Mouse (Mus musculus): ENCODE measurements around the gene Mafb. TPM values are rescaled to one million over a fixed set of nuclear protein-coding genes. Genes with fewer than 3 reads are reported as not detected.

Gene Mafb
- polyA plus RNA-seq, 1 experiment from 2014 or later, result 3.4 TPM

DNA sequence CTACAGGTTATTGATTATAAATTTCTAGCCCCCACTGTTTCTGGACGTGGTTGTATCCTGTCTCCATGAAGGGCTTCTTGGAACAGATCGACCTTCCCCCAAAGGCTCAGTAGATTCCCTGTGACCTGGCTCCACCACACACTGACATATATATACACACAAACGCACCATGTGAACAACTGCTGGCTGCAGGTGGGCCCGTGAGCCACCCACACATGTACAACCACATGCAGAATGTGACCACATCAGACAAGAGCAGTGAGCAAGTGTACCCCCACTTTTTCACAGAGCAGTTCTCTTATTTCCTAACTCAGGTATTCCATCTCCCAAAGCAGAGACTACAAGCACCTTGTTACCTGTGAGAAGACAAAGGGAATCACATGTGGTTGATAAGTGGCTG lies 39.1 kb downstream of the Mafb start:
- ATAC-seq (ENCODE audit: insufficient read depth) (no peak), DNase-seq (no peak)
- TF ChIP-seq CTCF (IDR thresholded peaks at IDR 0.05; ENCODE audit: low read depth), result no peak
- H3K27me3 ChIP-seq (ENCODE audit: insufficient read depth, low read length), result no peaks in the 10 kb centered on the region
- no peak overlapping the region for H3K9ac ChIP-seq
- no peak overlapping the region for H3K27ac ChIP-seq (ENCODE audit: low read depth)
- no peak overlapping the region for H3K4me3 ChIP-seq (ENCODE audit: low read depth, low read length)
- peaks cover 14% of the 10 kb centered on the region for H3K4me1 ChIP-seq (ENCODE audit: insufficient read depth)
- 72% methylated on average over 4 of the region's 4 CpGs for WGBS
- no peaks in the 10 kb centered on the region for H3K9me3 ChIP-seq (ENCODE audit: low read depth, low read length)
- H3K36me3 ChIP-seq (ENCODE audit: insufficient read depth), result no peaks in the 10 kb centered on the region
- H3K4me2 ChIP-seq, result no peak overlapping the region

DNA sequence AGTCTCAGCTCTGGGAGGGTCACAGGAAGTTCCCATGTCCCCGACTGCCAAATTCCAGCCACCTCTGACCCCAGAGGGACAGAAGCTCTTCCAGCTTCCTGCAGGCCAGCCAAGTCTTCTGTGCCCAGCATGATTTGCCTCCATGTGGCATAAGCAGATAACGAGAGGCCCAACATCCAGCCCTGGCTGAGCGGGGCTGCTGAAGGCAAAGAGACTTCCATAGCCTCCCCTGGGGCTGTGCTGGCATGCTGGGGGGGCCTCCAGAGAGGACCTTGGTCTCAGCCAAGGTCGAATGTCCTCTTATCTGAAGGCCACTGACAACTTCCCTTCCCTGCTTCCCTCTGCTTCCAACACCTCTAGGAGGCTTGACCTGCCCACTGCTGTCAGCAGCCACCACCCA lies 39.7 kb downstream of the Mafb start:
- H3K4me3 ChIP-seq (ENCODE audit: low read depth, low read length), result no peak overlapping the region
- TF ChIP-seq CTCF (IDR thresholded peaks at IDR 0.05; ENCODE audit: low read depth), result no peak
- ATAC-seq (ENCODE audit: insufficient read depth) (peak; percentile 38; the same call in 1 of the 2 replicates), DNase-seq (peak; percentile 64)
- peaks cover 14% of the 10 kb centered on the region for H3K4me1 ChIP-seq (ENCODE audit: insufficient read depth)
- no peak overlapping the region for H3K4me2 ChIP-seq
- H3K36me3 ChIP-seq (ENCODE audit: insufficient read depth), result no peaks in the 10 kb centered on the region
- no peak overlapping the region for H3K9ac ChIP-seq
- H3K27ac ChIP-seq (ENCODE audit: low read depth), result no peak overlapping the region
- no peaks in the 10 kb centered on the region for H3K27me3 ChIP-seq (ENCODE audit: insufficient read depth, low read length)
- 28% methylated on average over 4 of the region's 4 CpGs for WGBS
- no peaks in the 10 kb centered on the region for H3K9me3 ChIP-seq (ENCODE audit: low read depth, low read length)

DNA sequence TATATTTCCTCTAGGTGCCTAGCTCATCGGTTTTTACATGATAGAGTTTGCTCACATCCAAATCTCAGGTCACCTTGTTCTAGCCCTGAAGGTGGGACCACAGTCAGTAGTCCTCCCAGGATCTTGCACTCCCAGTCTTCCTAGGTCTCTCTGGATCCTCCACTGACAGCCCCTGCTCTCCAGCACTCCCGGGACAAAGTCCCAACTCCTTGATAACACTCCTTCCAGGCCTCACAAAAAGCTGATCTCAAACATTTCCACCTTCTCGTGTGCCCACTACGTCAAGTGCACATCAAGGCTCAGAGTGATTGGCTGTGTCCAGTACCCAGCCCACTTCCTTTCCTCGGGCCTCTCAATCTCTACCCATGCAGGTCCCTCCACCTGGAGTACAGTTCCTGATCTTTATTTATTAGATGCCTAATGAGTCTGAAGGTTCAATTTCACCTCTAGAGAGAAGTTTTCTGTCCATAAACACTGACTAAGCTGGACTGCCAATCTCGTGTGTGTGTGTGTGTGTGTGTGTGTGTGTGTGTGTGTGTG lies 41.7 kb downstream of the Mafb start:
- no peak overlapping the region for H3K4me3 ChIP-seq (ENCODE audit: low read depth, low read length)
- 64% methylated on average over 6 of the region's 6 CpGs for WGBS
- no peak overlapping the region for H3K9ac ChIP-seq

DNA sequence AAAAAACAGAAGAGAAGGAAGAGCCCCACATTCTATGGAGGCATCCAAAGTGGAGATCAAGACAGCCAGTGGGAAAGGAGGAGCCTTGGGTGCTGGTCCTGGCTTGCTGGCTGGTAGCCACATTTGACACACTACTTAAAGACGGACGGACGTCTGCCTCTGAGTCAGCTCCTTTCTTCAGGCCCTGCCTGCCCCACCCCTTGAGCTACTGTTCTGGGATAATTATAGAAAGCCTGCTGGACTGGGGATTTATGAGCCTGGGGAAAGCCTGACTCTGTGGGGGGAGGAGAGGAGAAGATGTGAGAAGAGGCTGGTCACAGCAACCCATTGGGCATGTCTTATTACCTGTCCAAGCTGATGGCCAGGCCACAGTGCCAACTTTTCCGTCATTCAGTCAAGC lies 45.0 kb downstream of the Mafb start:
- Histone ChIP-seq H3K4me3 (ENCODE audit: low read depth, low read length) (no peak overlapping the region), H3K4me1 (ENCODE audit: insufficient read depth) (0 out of 2 replicates have a peak, but pooled peaks cover under 1% of the 10 kb centered on the region), H3K9me3 (ENCODE audit: low read depth, low read length) (no peaks in the 10 kb centered on the region), H3K27ac (ENCODE audit: low read depth) (no peak overlapping the region), H3K9ac (no peak overlapping the region), H3K36me3 (ENCODE audit: insufficient read depth) (no peaks in the 10 kb centered on the region), H3K4me2 (no peak overlapping the region), H3K27me3 (ENCODE audit: insufficient read depth, low read length) (no peaks in the 10 kb centered on the region)
- ATAC-seq (ENCODE audit: insufficient read depth), result no peak
- peak; percentile 39 for DNase-seq
- 33% methylated on average over 4 of the region's 4 CpGs for WGBS
- no peak for TF ChIP-seq CTCF (IDR thresholded peaks at IDR 0.05; ENCODE audit: low read depth)

More for the DNA sequence above, 41.7 kb downstream of the Mafb start:
- Histone ChIP-seq H3K4me2 (no peak overlapping the region), H3K4me1 (ENCODE audit: insufficient read depth) (peaks cover 14% of the 10 kb centered on the region), H3K27ac (ENCODE audit: low read depth) (no peak overlapping the region), H3K36me3 (ENCODE audit: insufficient read depth) (no peaks in the 10 kb centered on the region), H3K27me3 (ENCODE audit: insufficient read depth, low read length) (no peaks in the 10 kb centered on the region), H3K9me3 (ENCODE audit: low read depth, low read length) (no peaks in the 10 kb centered on the region)
- ATAC-seq (ENCODE audit: insufficient read depth) (no peak), DNase-seq (no peak)
- TF ChIP-seq CTCF (IDR thresholded peaks at IDR 0.05; ENCODE audit: low read depth), result no peak

DNA sequence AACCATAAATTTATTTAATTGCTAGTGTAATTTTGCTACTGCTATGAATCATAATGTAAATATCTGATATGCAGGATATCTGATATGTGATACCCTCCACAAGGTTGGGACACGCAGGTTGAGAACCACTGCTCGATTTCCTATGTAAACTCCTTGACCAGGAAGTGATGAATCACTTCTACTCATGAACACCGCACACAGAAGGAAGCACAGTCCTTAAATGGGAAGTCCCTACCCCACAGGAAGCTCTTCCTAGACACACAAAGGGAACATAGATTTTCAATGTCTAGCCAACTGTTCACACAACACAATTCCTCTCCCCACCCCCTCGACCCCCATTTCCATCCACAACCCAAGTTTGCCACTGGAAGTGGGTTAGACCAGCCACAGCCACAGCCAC lies 48.6 kb downstream of the Mafb start:
- Histone ChIP-seq H3K4me1 (ENCODE audit: insufficient read depth) (no peaks in the 10 kb centered on the region), H3K9ac (no peak overlapping the region), H3K27ac (ENCODE audit: low read depth) (no peak overlapping the region), H3K27me3 (ENCODE audit: insufficient read depth, low read length) (no peaks in the 10 kb centered on the region), H3K4me2 (no peak overlapping the region), H3K36me3 (ENCODE audit: insufficient read depth) (no peaks in the 10 kb centered on the region), H3K4me3 (ENCODE audit: low read depth, low read length) (no peak overlapping the region), H3K9me3 (ENCODE audit: low read depth, low read length) (no peaks in the 10 kb centered on the region)
- ATAC-seq (ENCODE audit: insufficient read depth) (no peak), DNase-seq (no peak)
- TF ChIP-seq CTCF (IDR thresholded peaks at IDR 0.05; ENCODE audit: low read depth), result no peak
- 36% methylated on average over 4 of the region's 4 CpGs for WGBS

Other genes starting within 250 kb of the Mafb start
- gene Gm826, start 32.9 kb downstream of the Mafb start, polyA plus RNA-seq (2014; fragmentation: Nextera tagmentation; extraction: Ambion mirVana), result 0.70 TPM in 1 of 2 replicates, not detected in the other